Mouse (Mus musculus) embryo, embryonic 10 days (tissue): ENCODE results near the gene Clic3.
"Not testable (repeated sequence)": the region's sequence is repeated elsewhere in the genome, so short reads cannot be mapped to it uniquely, and the experiment has no call there.

Experiments used
- DNase-seq: peaks from one replicate; pipeline ENCODE4 v3.0.0-alpha.2; 2015; ENCODE audit warnings: low spot score

The Clic3 gene

GRCm38 (mm10) chr2:25456205-25456953 lies at the start of gene Clic3:
Clic3 (plus strand) TSS chr2:25456838.
- no peak for DNase-seq

- DNase-seq = no peak
Measured at GRCm38 (mm10) chr2:25408908-25409307, 47.7 kb upstream of the Clic3 start.

GRCm38 (mm10) chr2:25413436-25413835 lies 43.2 kb upstream of the Clic3 start:
- DNase-seq = not testable (repeated sequence)

- DNase-seq = no peak
Measured at GRCm38 (mm10) chr2:25417426-25417825, 39.2 kb upstream of the Clic3 start.

GRCm38 (mm10) chr2:25421896-25422295 lies 34.7 kb upstream of the Clic3 start:
- DNase-seq = peak; percentile 71

GRCm38 (mm10) chr2:25422587-25423410 lies 33.8 kb upstream of the Clic3 start, which contains the start of gene Fut7:
Fut7 (plus strand) TSS chr2:25423267.
- no peak for DNase-seq

GRCm38 (mm10) chr2:25423626-25424025 lies 33.0 kb upstream of the Clic3 start:
- no peak for DNase-seq

- no peak for DNase-seq
Measured at GRCm38 (mm10) chr2:25425481-25425880, 31.2 kb upstream of the Clic3 start.

- peak; percentile 88 for DNase-seq
Measured at GRCm38 (mm10) chr2:25426721-25427191, 29.9 kb upstream of the Clic3 start.

GRCm38 (mm10) chr2:25427256-25427655 lies 29.4 kb upstream of the Clic3 start:
- DNase-seq = no peak

GRCm38 (mm10) chr2:25428442-25429236 lies 28.0 kb upstream of the Clic3 start, which contains the start of gene Abca2:
Abca2 (plus strand) TSS chr2:25428703.
- peak; percentile 92 for DNase-seq

- no peak for DNase-seq
Measured at GRCm38 (mm10) chr2:25429435-25430180, 27.0 kb upstream of the Clic3 start.

- peak; percentile 20 for DNase-seq
Measured at GRCm38 (mm10) chr2:25430395-25431233, 26.0 kb upstream of the Clic3 start.

GRCm38 (mm10) chr2:25431308-25431855 lies 25.3 kb upstream of the Clic3 start:
- peak; percentile 18 for DNase-seq

- DNase-seq = peak; percentile 43
Measured at GRCm38 (mm10) chr2:25432326-25433098, 24.1 kb upstream of the Clic3 start.

- DNase-seq = no peak
Measured at GRCm38 (mm10) chr2:25433101-25433500, 23.5 kb upstream of the Clic3 start.

- no peak for DNase-seq
Measured at GRCm38 (mm10) chr2:25434292-25434691, 22.3 kb upstream of the Clic3 start.

- no peak for DNase-seq
Measured at GRCm38 (mm10) chr2:25436286-25436820, 20.3 kb upstream of the Clic3 start.

- no peak for DNase-seq
Measured at GRCm38 (mm10) chr2:25441067-25441466, 15.6 kb upstream of the Clic3 start.
